Mouse (Mus musculus) induced T-regulatory cell, adult 2 months (primary cell): ENCODE results near the gene Ankrd11.
"Not testable (repeated sequence)": the region's sequence is repeated elsewhere in the genome, so short reads cannot be mapped to it uniquely, and the experiment has no call there.

Experiments used
- DNase-seq: peaks from one replicate; pipeline ENCODE4 v3.0.0-alpha.2; 2012; ENCODE audit warnings: low read depth

The Ankrd11 gene

GRCm38 (mm10) chr8:123042158-123042973 lies at the start of gene Ankrd11:
Gene Ankrd11 (minus strand): TSS chr8:123042277.
- DNase-seq, result peak; percentile 99

- DNase-seq, result no peak
These were observed 45.2 kb upstream of the Ankrd11 start for GRCm38 (mm10) chr8:123087289-123087688.

GRCm38 (mm10) chr8:123083610-123084009 lies 41.5 kb upstream of the Ankrd11 start:
- no peak for DNase-seq

- DNase-seq, result no peak
These were observed 40.9 kb upstream of the Ankrd11 start for GRCm38 (mm10) chr8:123082993-123083392.

GRCm38 (mm10) chr8:123077213-123077612 lies 35.1 kb upstream of the Ankrd11 start:
- DNase-seq, result no peak

- no peak for DNase-seq
These were observed 29.1 kb upstream of the Ankrd11 start for GRCm38 (mm10) chr8:123071176-123071575.

- no peak for DNase-seq
These were observed 24.1 kb upstream of the Ankrd11 start for GRCm38 (mm10) chr8:123066101-123066683.

- peak; percentile 97 for DNase-seq
These were observed 23.4 kb upstream of the Ankrd11 start for GRCm38 (mm10) chr8:123065214-123066100.

- no peak for DNase-seq
These were observed 22.7 kb upstream of the Ankrd11 start for GRCm38 (mm10) chr8:123064809-123065213.

- DNase-seq, result no peak
These were observed 22.0 kb upstream of the Ankrd11 start for GRCm38 (mm10) chr8:123064072-123064471.

GRCm38 (mm10) chr8:123062721-123063120 lies 20.6 kb upstream of the Ankrd11 start, which contains the start of gene Spg7:
Gene Spg7 (plus strand): TSS chr8:123062942.
- no peak for DNase-seq

- DNase-seq, result peak; percentile 72
These were observed 9.4 kb upstream of the Ankrd11 start for GRCm38 (mm10) chr8:123051458-123051857.

GRCm38 (mm10) chr8:123048402-123048801 lies 6.3 kb upstream of the Ankrd11 start:
- DNase-seq, result no peak

- DNase-seq, result no peak
These were observed 5.8 kb upstream of the Ankrd11 start for GRCm38 (mm10) chr8:123047827-123048226.

GRCm38 (mm10) chr8:123046706-123047105 lies 4.6 kb upstream of the Ankrd11 start:
- no peak for DNase-seq

GRCm38 (mm10) chr8:123044743-123045425 lies 2.8 kb upstream of the Ankrd11 start:
- DNase-seq, result not testable (repeated sequence)

GRCm38 (mm10) chr8:123043941-123044340 lies 1.9 kb upstream of the Ankrd11 start:
- peak; percentile 38 for DNase-seq

- DNase-seq, result no peak
These were observed 1.0 kb upstream of the Ankrd11 start for GRCm38 (mm10) chr8:123042974-123043625.

- DNase-seq, result no peak
These were observed 337 bp downstream of the Ankrd11 start for GRCm38 (mm10) chr8:123041774-123042105.

- DNase-seq, result peak; percentile 86
These were observed 886 bp downstream of the Ankrd11 start for GRCm38 (mm10) chr8:123041008-123041773.
